Mouse (Mus musculus): Measurements from ENCODE around the gene Anapc7. TPM values are rescaled to one million over a fixed set of nuclear protein-coding genes. Genes with fewer than 3 reads are reported as not detected.

The Anapc7 gene
- 31.9 and 35.5 TPM in 2 replicates for polyA plus RNA-seq (2011; ENCODE audit: insufficient read length, low read depth, missing spikeins)

- H3K4me1 ChIP-seq (ENCODE audit: control insufficient read depth, insufficient read depth, low read length): no peaks in the 10 kb centered on the region; the same call in 1 of the 2 replicates
- peak within 1 kb of the TSS; percentile 89 for H3K27ac ChIP-seq (ENCODE audit: insufficient read depth, low read length)
- H3K4me3 ChIP-seq (ENCODE audit: insufficient read depth, low read length): peak within 1 kb of the TSS; percentile 87
- TF ChIP-seq POLR2A (IDR thresholded peaks at IDR 0.05; ENCODE audit: low read depth, low read length) (no peak), CTCF (IDR thresholded peaks at IDR 0.05; ENCODE audit: borderline replicate concordance, insufficient read depth, low read length) (no peak)
Measured at GRCm38 (mm10) chr5:122421271-122422068, at the start of gene Anapc7. Gene Anapc7 (plus strand): TSS chr5:122421693.

DNA sequence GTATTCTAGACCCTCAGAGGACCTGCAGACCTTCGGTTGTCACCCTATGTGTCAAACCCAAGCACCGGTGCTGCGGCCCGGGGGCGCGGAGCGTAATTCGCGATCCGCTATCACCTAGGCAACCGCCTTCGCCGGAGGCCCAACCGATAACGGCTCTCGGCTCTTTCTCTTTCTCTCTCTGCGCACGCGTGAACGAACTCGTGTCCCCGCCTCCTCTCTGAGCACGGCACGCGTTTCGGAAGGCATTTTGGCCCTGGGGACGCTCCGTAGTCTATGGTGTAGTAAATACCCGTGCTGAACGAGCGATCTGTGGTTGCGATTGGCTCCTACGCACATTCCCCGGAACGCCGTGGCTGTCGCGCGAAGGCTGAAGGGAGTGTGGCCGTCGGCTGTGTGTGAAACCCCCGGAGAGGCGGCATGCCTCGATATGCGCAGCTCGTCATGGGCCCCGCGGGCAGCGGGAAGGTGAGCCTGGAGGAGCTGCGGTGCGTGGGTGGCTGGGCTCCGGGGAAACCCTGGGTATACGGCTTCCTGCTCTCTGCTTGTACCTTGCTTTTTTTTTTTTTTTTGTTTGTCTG is 49.2 kb upstream of the Anapc7 start, which contains the start of gene Fam216a:
Gene Fam216a (minus strand): TSS at position 173 of the 578 bp plus-strand sequence.
- Histone ChIP-seq H3K4me3 (ENCODE audit: insufficient read depth, low read length) (peak within 1 kb of the TSS; percentile 83), H3K4me1 (ENCODE audit: control insufficient read depth, insufficient read depth, low read length) (no peaks in the 10 kb centered on the region), H3K27ac (ENCODE audit: insufficient read depth, low read length) (peak within 1 kb of the TSS; percentile 94)
- peak; percentile 77 for TF ChIP-seq POLR2A (IDR thresholded peaks at IDR 0.05; ENCODE audit: low read depth, low read length)
- no peak for TF ChIP-seq CTCF (IDR thresholded peaks at IDR 0.05; ENCODE audit: borderline replicate concordance, insufficient read depth, low read length)

- H3K4me1 ChIP-seq (ENCODE audit: control insufficient read depth, insufficient read depth, low read length): no peaks in the 10 kb centered on the region
- peak overlapping the region; percentile 73 for H3K4me3 ChIP-seq (ENCODE audit: insufficient read depth, low read length)
- TF ChIP-seq CTCF (IDR thresholded peaks at IDR 0.05; ENCODE audit: borderline replicate concordance, insufficient read depth, low read length) (no peak), POLR2A (IDR thresholded peaks at IDR 0.05; ENCODE audit: low read depth, low read length) (no peak)
- peak overlapping the region; percentile 15; the same call in 1 of the 2 replicates for H3K27ac ChIP-seq (ENCODE audit: insufficient read depth, low read length)
Measured at GRCm38 (mm10) chr5:122372878-122373277, 48.6 kb upstream of the Anapc7 start.

- Histone ChIP-seq H3K4me3 (ENCODE audit: insufficient read depth, low read length) (no peak overlapping the region), H3K27ac (ENCODE audit: insufficient read depth, low read length) (no peak overlapping the region), H3K4me1 (ENCODE audit: control insufficient read depth, insufficient read depth, low read length) (no peaks in the 10 kb centered on the region)
- TF ChIP-seq CTCF (IDR thresholded peaks at IDR 0.05; ENCODE audit: borderline replicate concordance, insufficient read depth, low read length) (no peak), POLR2A (IDR thresholded peaks at IDR 0.05; ENCODE audit: low read depth, low read length) (no peak)
Measured at GRCm38 (mm10) chr5:122377101-122377833, 44.2 kb upstream of the Anapc7 start.

DNA sequence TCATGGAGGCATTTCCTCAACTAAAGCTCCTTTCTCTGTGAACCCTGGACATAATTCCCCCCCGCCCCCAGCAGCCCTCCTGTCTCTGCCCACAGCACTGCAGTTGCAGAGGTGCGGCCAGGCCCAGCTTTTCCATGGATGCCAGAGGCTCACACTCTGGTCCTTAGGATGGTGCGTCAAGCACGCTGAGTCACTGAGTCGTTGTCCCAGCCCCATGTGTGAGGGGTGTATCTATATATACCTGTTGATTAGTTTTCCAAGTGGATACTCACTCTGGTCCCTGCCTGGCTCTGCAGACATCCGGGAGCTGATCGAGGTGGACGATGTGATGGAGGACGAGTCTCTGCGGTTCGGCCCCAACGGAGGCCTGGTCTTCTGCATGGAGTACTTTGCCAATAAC is 43.3 kb upstream of the Anapc7 start:
- H3K4me3 ChIP-seq (ENCODE audit: insufficient read depth, low read length): no peak overlapping the region
- no peak overlapping the region for H3K27ac ChIP-seq (ENCODE audit: insufficient read depth, low read length)
- no peaks in the 10 kb centered on the region for H3K4me1 ChIP-seq (ENCODE audit: control insufficient read depth, insufficient read depth, low read length)
- TF ChIP-seq POLR2A (IDR thresholded peaks at IDR 0.05; ENCODE audit: low read depth, low read length) (no peak), CTCF (IDR thresholded peaks at IDR 0.05; ENCODE audit: borderline replicate concordance, insufficient read depth, low read length) (no peak)

DNA sequence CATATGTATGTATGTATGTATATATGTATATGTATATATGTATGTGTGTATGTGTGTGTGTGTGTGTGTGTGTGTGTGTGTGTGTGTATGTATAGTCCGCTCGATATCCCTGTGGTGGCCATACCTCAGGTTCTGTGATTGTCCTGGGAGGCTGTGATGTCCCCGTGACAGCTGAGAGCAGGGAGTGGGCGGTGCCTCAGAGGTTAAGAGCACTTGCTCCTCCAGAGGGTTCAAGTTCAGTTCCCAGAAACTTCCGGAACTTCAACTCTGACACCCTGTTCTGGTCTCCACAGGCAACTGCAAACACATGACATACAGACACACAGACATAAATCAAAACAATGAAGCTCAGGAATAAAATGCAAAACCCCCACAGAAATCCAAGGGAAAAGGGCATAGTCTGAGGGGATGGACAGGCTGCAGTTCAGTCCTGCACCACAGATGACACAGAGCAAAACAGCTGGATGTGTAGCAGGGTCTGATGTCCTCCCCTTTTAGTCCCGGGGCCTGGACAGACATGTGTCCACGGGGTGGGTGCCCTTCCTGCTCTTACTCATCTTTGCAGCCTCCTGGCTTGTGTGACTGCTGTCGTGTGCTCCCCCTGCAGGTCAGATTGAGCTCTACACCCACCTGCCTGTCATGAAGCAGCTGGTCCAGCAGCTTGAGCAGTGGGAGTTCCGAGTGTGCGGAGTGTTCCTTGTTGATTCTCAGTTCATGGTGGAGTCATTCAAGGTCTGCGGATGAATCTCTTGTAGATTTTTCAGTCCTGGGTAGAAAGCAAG is 41.9 kb upstream of the Anapc7 start:
- no peak overlapping the region for H3K27ac ChIP-seq (ENCODE audit: insufficient read depth, low read length)
- H3K4me3 ChIP-seq (ENCODE audit: insufficient read depth, low read length): no peak overlapping the region
- TF ChIP-seq POLR2A (IDR thresholded peaks at IDR 0.05; ENCODE audit: low read depth, low read length) (no peak), CTCF (IDR thresholded peaks at IDR 0.05; ENCODE audit: borderline replicate concordance, insufficient read depth, low read length) (peak; percentile 96)
- H3K4me1 ChIP-seq (ENCODE audit: control insufficient read depth, insufficient read depth, low read length): no peaks in the 10 kb centered on the region

GRCm38 (mm10) chr5:122390006-122390405 is 31.5 kb upstream of the Anapc7 start:
- TF ChIP-seq CTCF (IDR thresholded peaks at IDR 0.05; ENCODE audit: borderline replicate concordance, insufficient read depth, low read length): no peak
- H3K4me3 ChIP-seq (ENCODE audit: insufficient read depth, low read length): no peak overlapping the region
- peaks cover 3% of the 10 kb centered on the region; the same call in 1 of the 2 replicates for H3K4me1 ChIP-seq (ENCODE audit: control insufficient read depth, insufficient read depth, low read length)
- no peak overlapping the region for H3K27ac ChIP-seq (ENCODE audit: insufficient read depth, low read length)

- peaks cover 3% of the 10 kb centered on the region; the same call in 1 of the 2 replicates for H3K4me1 ChIP-seq (ENCODE audit: control insufficient read depth, insufficient read depth, low read length)
- TF ChIP-seq CTCF (IDR thresholded peaks at IDR 0.05; ENCODE audit: borderline replicate concordance, insufficient read depth, low read length) (no peak), POLR2A (IDR thresholded peaks at IDR 0.05; ENCODE audit: low read depth, low read length) (no peak)
- H3K4me3 ChIP-seq (ENCODE audit: insufficient read depth, low read length): no peak overlapping the region
- no peak overlapping the region for H3K27ac ChIP-seq (ENCODE audit: insufficient read depth, low read length)
Measured at GRCm38 (mm10) chr5:122390671-122391070, 30.8 kb upstream of the Anapc7 start.
